Mouse (Mus musculus): ENCODE measurements around the gene Nvl. TPM values are rescaled to one million over a fixed set of nuclear protein-coding genes. Genes with fewer than 3 reads are reported as not detected.

Gene Nvl
- polyA plus RNA-seq, 1 experiment, result 52.6 TPM

DNA sequence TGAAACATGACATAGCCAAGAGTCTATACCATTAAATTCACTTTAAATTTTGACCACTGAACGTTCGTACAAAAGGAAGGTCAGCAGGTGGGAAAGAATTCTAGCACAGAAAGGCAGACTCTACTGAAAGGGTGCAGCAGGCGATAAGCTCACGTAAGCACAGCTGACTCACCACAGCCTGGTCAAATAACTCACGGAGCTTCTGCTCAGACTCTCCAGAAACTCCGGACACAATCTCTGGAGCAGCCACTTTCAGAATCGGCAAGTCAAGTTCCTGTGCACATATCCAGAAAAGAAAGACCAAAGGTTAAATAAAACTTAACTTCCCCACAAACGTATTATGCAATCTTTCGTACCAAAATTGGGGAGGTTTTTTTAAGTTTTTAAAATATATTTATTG lies 17.2 kb downstream of the Nvl start:
- no peak overlapping the region for H3K27ac ChIP-seq (ENCODE audit: insufficient read depth, low read length)
- H3K27me3 ChIP-seq (ENCODE audit: control insufficient read depth, insufficient read depth, low read length), result no peaks in the 10 kb centered on the region
- H3K4me1 ChIP-seq (ENCODE audit: control insufficient read depth, insufficient read depth, low read length), result no peaks in the 10 kb centered on the region
- 94% methylated on average over 9 of the region's 9 CpGs for WGBS
- TF ChIP-seq POLR2A (IDR thresholded peaks at IDR 0.05; ENCODE audit: borderline replicate concordance, insufficient read depth, low read length) (no peak), CTCF (IDR thresholded peaks at IDR 0.05; ENCODE audit: borderline replicate concordance, insufficient read depth, low read depth, low read length) (no peak)
- DNase-seq, result no peak
- H3K4me3 ChIP-seq (replicated peaks; ENCODE audit: insufficient read depth, low read depth, low read length), result no peak overlapping the region

DNA sequence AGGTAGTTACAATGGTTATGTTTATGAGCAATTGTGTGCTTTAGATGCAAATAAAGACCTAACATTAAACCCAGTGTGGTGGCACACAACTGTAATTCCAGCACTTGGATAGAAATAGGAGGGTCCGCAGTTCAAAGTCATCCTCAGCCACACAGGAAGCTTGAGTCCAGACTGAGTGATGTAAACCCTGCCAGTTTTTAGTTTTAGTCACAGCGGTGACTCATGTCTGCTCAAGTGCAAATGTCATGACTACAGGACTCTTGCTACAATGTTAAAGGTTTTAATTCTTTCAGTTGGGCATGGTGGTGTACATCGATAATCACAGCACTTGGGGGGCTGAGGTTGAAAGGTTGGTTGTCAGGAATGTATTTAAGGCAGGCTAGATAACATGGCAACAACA lies 18.1 kb downstream of the Nvl start:
- 95% methylated on average over 3 of the region's 3 CpGs for WGBS
- Histone ChIP-seq H3K4me1 (ENCODE audit: control insufficient read depth, insufficient read depth, low read length) (no peaks in the 10 kb centered on the region), H3K4me3 (replicated peaks; ENCODE audit: insufficient read depth, low read depth, low read length) (no peak overlapping the region), H3K27ac (ENCODE audit: insufficient read depth, low read length) (no peak overlapping the region), H3K27me3 (ENCODE audit: control insufficient read depth, insufficient read depth, low read length) (no peaks in the 10 kb centered on the region)
- TF ChIP-seq POLR2A (IDR thresholded peaks at IDR 0.05; ENCODE audit: borderline replicate concordance, insufficient read depth, low read length) (no peak), CTCF (IDR thresholded peaks at IDR 0.05; ENCODE audit: borderline replicate concordance, insufficient read depth, low read depth, low read length) (no peak)
- DNase-seq, result no peak

DNA sequence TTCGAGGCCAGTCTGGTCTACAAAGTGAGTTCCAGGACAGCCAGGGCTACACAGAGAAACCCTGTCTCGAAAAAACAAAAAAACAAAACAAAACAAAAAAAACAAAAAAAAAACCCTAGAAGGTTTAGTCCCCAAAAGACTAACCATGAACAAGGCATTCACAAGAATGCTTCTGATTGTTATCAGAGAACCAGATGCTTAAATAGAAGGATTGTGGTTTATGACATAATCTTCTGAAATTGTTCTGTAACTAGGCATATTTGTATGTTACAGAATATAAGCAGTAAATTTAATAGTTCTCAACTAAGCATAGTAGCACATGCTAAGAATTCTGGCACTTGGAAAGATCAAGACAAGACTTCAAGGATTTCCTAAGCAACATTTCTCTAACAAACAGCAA lies 19.9 kb downstream of the Nvl start:
- H3K27ac ChIP-seq (ENCODE audit: insufficient read depth, low read length), result no peak overlapping the region
- H3K4me3 ChIP-seq (replicated peaks; ENCODE audit: insufficient read depth, low read depth, low read length), result no peak overlapping the region
- WGBS, result 93% methylated on average over 2 of the region's 2 CpGs
- no peak for TF ChIP-seq CTCF (IDR thresholded peaks at IDR 0.05; ENCODE audit: borderline replicate concordance, insufficient read depth, low read depth, low read length)
- TF ChIP-seq POLR2A (IDR thresholded peaks at IDR 0.05; ENCODE audit: borderline replicate concordance, insufficient read depth, low read length), result no peak
- no peaks in the 10 kb centered on the region for H3K4me1 ChIP-seq (ENCODE audit: control insufficient read depth, insufficient read depth, low read length)
- no peak for DNase-seq
- no peaks in the 10 kb centered on the region for H3K27me3 ChIP-seq (ENCODE audit: control insufficient read depth, insufficient read depth, low read length)

DNA sequence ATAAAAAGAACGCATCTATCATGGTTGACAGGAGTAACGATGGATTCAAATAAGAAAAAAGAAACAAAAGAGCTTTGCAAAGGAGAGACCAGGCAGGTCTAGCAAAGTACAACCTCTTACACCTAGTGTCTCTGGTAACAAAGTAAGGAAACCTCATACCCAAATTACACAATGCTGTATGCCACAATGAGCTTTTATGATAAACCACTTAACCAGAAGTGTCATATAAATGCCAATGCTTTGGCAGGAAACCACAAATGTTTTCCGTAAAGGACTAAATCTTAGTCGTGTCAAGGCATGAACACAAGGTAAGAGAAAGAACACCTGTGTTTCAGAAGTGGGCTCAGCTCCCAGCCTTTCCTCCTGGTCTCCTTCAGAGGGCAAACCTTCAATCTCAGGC lies 26.9 kb downstream of the Nvl start:
- no peak for TF ChIP-seq CTCF (IDR thresholded peaks at IDR 0.05; ENCODE audit: borderline replicate concordance, insufficient read depth, low read depth, low read length)
- TF ChIP-seq POLR2A (IDR thresholded peaks at IDR 0.05; ENCODE audit: borderline replicate concordance, insufficient read depth, low read length), result no peak
- Histone ChIP-seq H3K27me3 (ENCODE audit: control insufficient read depth, insufficient read depth, low read length) (no peaks in the 10 kb centered on the region), H3K4me1 (ENCODE audit: control insufficient read depth, insufficient read depth, low read length) (no peaks in the 10 kb centered on the region), H3K4me3 (replicated peaks; ENCODE audit: insufficient read depth, low read depth, low read length) (no peak overlapping the region), H3K27ac (ENCODE audit: insufficient read depth, low read length) (no peak overlapping the region)
- DNase-seq, result no peak
- 96% methylated on average over 4 of the region's 4 CpGs for WGBS

DNA sequence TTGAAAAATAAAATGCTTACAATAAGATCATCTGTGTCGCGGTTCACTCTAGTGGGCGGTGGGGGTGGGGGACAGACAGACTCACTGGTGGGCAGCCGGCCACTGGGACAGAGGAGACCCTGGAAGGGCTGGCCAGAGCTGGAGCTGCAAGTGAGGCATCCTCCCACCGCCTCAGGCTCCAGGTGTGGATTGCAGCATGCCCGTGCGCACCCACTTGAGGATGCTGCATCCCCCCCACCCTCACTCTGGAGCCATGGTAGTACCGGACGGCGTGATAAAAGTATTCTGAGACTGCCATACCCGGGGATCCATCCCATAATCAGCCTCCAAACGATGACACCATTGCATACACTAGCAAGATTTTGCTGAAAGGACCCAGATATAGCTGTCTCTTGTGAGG lies 54.0 kb downstream of the Nvl start:
- TF ChIP-seq CTCF (IDR thresholded peaks at IDR 0.05; ENCODE audit: borderline replicate concordance, insufficient read depth, low read depth, low read length) (no peak), POLR2A (IDR thresholded peaks at IDR 0.05; ENCODE audit: borderline replicate concordance, insufficient read depth, low read length) (no peak)
- WGBS, result 73% methylated on average over 12 of the region's 12 CpGs
- no peak overlapping the region for H3K27ac ChIP-seq (ENCODE audit: insufficient read depth, low read length)

DNA sequence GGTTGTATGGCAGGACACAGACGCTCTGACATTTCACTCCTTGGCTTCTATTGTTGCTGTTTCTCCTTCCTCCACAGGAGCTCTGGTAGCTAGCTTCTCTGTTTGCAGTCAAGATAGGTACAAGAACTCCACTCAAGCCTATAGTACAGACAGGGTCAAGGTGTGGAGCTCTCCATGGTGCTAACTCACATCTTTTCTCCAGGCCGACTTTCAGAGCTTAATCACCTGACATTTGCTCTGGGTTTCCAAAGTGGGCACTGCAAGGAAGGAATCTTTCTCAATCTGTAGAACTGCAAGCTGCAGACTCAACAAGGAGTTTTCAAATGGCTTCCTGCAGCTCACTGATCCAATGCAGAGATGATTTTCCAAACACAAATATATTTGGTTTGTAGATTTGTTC lies 60.0 kb downstream of the Nvl start:
- H3K27ac ChIP-seq (ENCODE audit: insufficient read depth, low read length), result no peak overlapping the region
- TF ChIP-seq CTCF (IDR thresholded peaks at IDR 0.05; ENCODE audit: borderline replicate concordance, insufficient read depth, low read depth, low read length) (no peak), POLR2A (IDR thresholded peaks at IDR 0.05; ENCODE audit: borderline replicate concordance, insufficient read depth, low read length) (no peak)
- 45% methylated on average over 2 of the region's 2 CpGs for WGBS
- no peaks in the 10 kb centered on the region for H3K4me1 ChIP-seq (ENCODE audit: control insufficient read depth, insufficient read depth, low read length)
- no peak for DNase-seq
- H3K4me3 ChIP-seq (replicated peaks; ENCODE audit: insufficient read depth, low read depth, low read length), result no peak overlapping the region
- H3K27me3 ChIP-seq (ENCODE audit: control insufficient read depth, insufficient read depth, low read length), result no peaks in the 10 kb centered on the region

More for the DNA sequence above, 54.0 kb downstream of the Nvl start:
- H3K27me3 ChIP-seq (ENCODE audit: control insufficient read depth, insufficient read depth, low read length), result no peaks in the 10 kb centered on the region
- H3K4me3 ChIP-seq (replicated peaks; ENCODE audit: insufficient read depth, low read depth, low read length), result no peak overlapping the region
- H3K4me1 ChIP-seq (ENCODE audit: control insufficient read depth, insufficient read depth, low read length), result no peaks in the 10 kb centered on the region
- DNase-seq, result no peak

DNA sequence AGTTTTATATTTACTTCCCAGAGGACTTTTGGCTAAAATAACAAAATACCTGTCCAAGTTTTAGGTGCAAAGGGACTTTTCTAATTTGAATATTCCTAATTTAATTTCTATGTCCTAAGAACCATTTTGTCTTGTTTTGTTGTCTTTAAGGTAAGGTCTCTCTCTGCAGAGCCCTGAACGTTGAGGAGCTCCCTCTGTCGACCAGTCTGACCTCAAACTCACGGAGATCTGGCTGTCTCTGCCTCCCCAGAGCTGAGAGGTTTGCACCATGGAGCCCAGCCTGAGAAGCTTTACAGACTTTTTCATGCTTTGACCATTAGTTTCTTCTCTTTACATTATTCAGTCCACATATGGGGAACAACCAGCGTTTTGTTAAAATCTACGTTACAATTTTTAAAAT lies 70.9 kb downstream of the Nvl start:
- H3K4me3 ChIP-seq (replicated peaks; ENCODE audit: insufficient read depth, low read depth, low read length), result no peak overlapping the region
- H3K4me1 ChIP-seq (ENCODE audit: control insufficient read depth, insufficient read depth, low read length), result no peaks in the 10 kb centered on the region
- H3K27me3 ChIP-seq (ENCODE audit: control insufficient read depth, insufficient read depth, low read length), result no peaks in the 10 kb centered on the region
- TF ChIP-seq CTCF (IDR thresholded peaks at IDR 0.05; ENCODE audit: borderline replicate concordance, insufficient read depth, low read depth, low read length) (no peak), POLR2A (IDR thresholded peaks at IDR 0.05; ENCODE audit: borderline replicate concordance, insufficient read depth, low read length) (no peak)
- 55% methylated on average over 5 of the region's 5 CpGs for WGBS
- H3K27ac ChIP-seq (ENCODE audit: insufficient read depth, low read length), result no peak overlapping the region
- no peak for DNase-seq

DNA sequence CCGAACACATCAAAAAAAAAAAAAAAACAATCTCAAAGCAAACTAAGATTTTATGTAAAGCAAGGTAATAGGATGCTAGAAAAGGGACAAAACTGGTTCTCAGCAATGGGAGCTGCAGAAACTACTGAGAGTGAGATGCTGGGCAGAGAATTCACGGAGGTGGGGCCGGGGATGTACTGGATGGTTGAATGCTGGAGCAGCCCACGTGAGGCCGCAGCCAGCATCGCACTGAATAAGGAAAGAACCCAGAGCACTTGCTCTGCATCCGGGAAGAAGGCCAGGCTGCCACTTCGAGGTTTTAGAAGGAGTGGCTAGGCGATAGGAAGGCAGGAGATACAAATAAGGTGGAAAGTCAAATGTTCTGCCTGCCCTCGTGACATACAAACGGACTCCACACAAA lies 74.3 kb downstream of the Nvl start:
- TF ChIP-seq CTCF (IDR thresholded peaks at IDR 0.05; ENCODE audit: borderline replicate concordance, insufficient read depth, low read depth, low read length) (no peak), POLR2A (IDR thresholded peaks at IDR 0.05; ENCODE audit: borderline replicate concordance, insufficient read depth, low read length) (no peak)
- 62% methylated on average over 11 of the region's 11 CpGs for WGBS
- Histone ChIP-seq H3K4me3 (replicated peaks; ENCODE audit: insufficient read depth, low read depth, low read length) (no peak overlapping the region), H3K4me1 (ENCODE audit: control insufficient read depth, insufficient read depth, low read length) (peaks cover under 1% of the 10 kb centered on the region; the same call in 1 of the 2 replicates), H3K27me3 (ENCODE audit: control insufficient read depth, insufficient read depth, low read length) (no peaks in the 10 kb centered on the region), H3K27ac (ENCODE audit: insufficient read depth, low read length) (no peak overlapping the region)
- DNase-seq, result no peak
